Mouse (Mus musculus): ENCODE data around the gene Cblc. TPM values are rescaled to one million over a fixed set of nuclear protein-coding genes. Genes with fewer than 3 reads are reported as not detected.

Gene Cblc
- polyA plus RNA-seq, 1 experiment from 2014 or later, result 15.2 TPM

- Histone ChIP-seq H3K4me1 (peaks cover 27% of the 10 kb centered on the region), H3K4me3 (no peak overlapping the region), H3K36me3 (no peaks in the 10 kb centered on the region), H3K9ac (no peak overlapping the region), H3K27me3 (no peaks in the 10 kb centered on the region), H3K4me2 (peak overlapping the region; percentile 78; the same call in 1 of the 2 replicates), H3K9me3 (no peaks in the 10 kb centered on the region), H3K27ac (no peak overlapping the region)
- no peak for ATAC-seq (ENCODE audit: insufficient number of reproducible peaks, low FRiP score, low TSS enrichment, low read depth)
- 51% methylated on average over 4 of the region's 4 CpGs for WGBS
These were observed 24.9 kb downstream of the Cblc start for GRCm38 (mm10) chr7:19771682-19772081.

DNA sequence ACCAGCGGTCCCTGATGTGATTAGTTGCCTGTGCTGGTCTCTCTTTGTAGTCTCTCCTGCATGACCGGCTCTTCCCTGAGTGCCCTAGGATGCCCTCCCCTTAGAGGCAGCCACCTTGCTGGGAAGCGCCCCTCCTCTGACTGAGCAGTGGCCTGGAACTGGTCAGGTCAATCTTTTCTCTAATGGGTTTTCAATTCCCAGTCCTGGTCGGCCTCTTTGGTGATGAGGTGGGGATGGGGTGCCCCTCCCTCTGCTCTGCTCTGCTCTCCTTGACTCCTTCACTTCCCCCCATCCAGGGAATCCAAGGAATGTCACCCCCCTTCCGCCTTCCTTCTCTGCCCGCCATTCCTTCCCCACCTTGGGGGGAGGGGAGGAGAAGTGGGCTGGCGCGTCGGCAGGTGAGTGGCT, 25.6 kb downstream of the Cblc start, which contains the start of gene Bcam:
Gene Bcam, minus strand, starts transcription at position 33 of the 408 bp plus-strand sequence.
- H3K9me3 ChIP-seq, result no peaks in the 10 kb centered on the region
- no peak for ATAC-seq (ENCODE audit: insufficient number of reproducible peaks, low FRiP score, low TSS enrichment, low read depth)
- H3K36me3 ChIP-seq, result no peaks in the 10 kb centered on the region
- H3K4me3 ChIP-seq, result peak within 1 kb of the TSS; percentile 47
- H3K9ac ChIP-seq, result peak within 1 kb of the TSS; percentile 44
- peak within 1 kb of the TSS; percentile 47 for H3K27ac ChIP-seq
- peak within 1 kb of the TSS; percentile 78 for H3K4me2 ChIP-seq
- WGBS, result 5% methylated on average over 9 of the region's 9 CpGs
- peaks cover 27% of the 10 kb centered on the region for H3K4me1 ChIP-seq
- no peaks in the 10 kb centered on the region for H3K27me3 ChIP-seq

GRCm38 (mm10) chr7:19770375-19770754, 26.2 kb downstream of the Cblc start:
- Histone ChIP-seq H3K4me3 (peak overlapping the region; percentile 47), H3K36me3 (peaks cover 6% of the 10 kb centered on the region; the same call in 1 of the 2 replicates), H3K4me1 (peaks cover 27% of the 10 kb centered on the region), H3K27ac (peak overlapping the region; percentile 47), H3K4me2 (peak overlapping the region; percentile 78), H3K9ac (peak overlapping the region; percentile 44), H3K27me3 (no peaks in the 10 kb centered on the region), H3K9me3 (no peaks in the 10 kb centered on the region)
- ATAC-seq (ENCODE audit: insufficient number of reproducible peaks, low FRiP score, low TSS enrichment, low read depth), result peak; percentile 67
- WGBS, result under 1% methylated on average over 28 of the region's 28 CpGs

- ATAC-seq (ENCODE audit: insufficient number of reproducible peaks, low FRiP score, low TSS enrichment, low read depth), result no peak
- Histone ChIP-seq H3K9ac (peak overlapping the region; percentile 44), H3K27ac (peak overlapping the region; percentile 55), H3K27me3 (no peaks in the 10 kb centered on the region), H3K9me3 (no peaks in the 10 kb centered on the region), H3K4me2 (peak overlapping the region; percentile 78), H3K4me3 (peak overlapping the region; percentile 47), H3K36me3 (peaks cover 12% of the 10 kb centered on the region), H3K4me1 (peaks cover 27% of the 10 kb centered on the region)
- WGBS, result 6% methylated on average over 16 of the region's 16 CpGs
These were observed 26.9 kb downstream of the Cblc start for GRCm38 (mm10) chr7:19769434-19770374.

DNA sequence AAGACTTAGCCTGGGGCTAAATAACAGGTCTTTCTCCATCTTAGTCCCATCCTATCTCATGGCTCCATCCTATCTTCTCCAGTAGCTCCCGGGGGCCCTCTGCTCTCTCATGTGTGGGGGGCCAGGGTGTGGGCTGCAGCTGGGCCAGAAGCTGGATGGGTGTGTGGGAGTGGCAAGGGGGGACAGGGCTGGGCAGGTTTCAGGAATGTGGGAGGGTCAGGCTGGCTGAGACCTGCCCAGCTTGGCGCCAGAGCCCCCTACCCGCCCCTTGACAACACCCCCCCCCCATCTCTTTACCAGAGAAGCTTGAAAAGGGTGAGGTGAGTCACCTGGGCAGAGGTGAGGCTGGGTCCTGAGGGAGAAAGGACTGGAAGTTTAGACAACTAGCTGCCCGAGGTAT, 27.6 kb downstream of the Cblc start:
- 18% methylated on average over 4 of the region's 4 CpGs for WGBS
- H3K9ac ChIP-seq, result no peak overlapping the region
- peak overlapping the region; percentile 55; the same call in 1 of the 2 replicates for H3K27ac ChIP-seq
- no peaks in the 10 kb centered on the region for H3K27me3 ChIP-seq
- H3K4me1 ChIP-seq, result peaks cover 27% of the 10 kb centered on the region
- no peak for ATAC-seq (ENCODE audit: insufficient number of reproducible peaks, low FRiP score, low TSS enrichment, low read depth)
- peaks cover 18% of the 10 kb centered on the region for H3K36me3 ChIP-seq
- peak overlapping the region; percentile 78 for H3K4me2 ChIP-seq
- peak overlapping the region; percentile 47 for H3K4me3 ChIP-seq
- no peaks in the 10 kb centered on the region for H3K9me3 ChIP-seq

GRCm38 (mm10) chr7:19768251-19768650, 28.4 kb downstream of the Cblc start:
- 59% methylated on average over 14 of the region's 14 CpGs for WGBS
- Histone ChIP-seq H3K27ac (no peak overlapping the region), H3K9ac (no peak overlapping the region)

GRCm38 (mm10) chr7:19764581-19764980, 32.0 kb downstream of the Cblc start:
- Histone ChIP-seq H3K4me2 (no peak overlapping the region), H3K4me3 (no peak overlapping the region), H3K4me1 (peaks cover 9% of the 10 kb centered on the region), H3K27me3 (no peaks in the 10 kb centered on the region), H3K36me3 (peaks cover 41% of the 10 kb centered on the region), H3K9me3 (no peaks in the 10 kb centered on the region), H3K9ac (no peak overlapping the region), H3K27ac (no peak overlapping the region)
- ATAC-seq (ENCODE audit: insufficient number of reproducible peaks, low FRiP score, low TSS enrichment, low read depth), result no peak
- WGBS, result 90% methylated on average over 9 of the region's 9 CpGs

More at GRCm38 (mm10) chr7:19768251-19768650, 28.4 kb downstream of the Cblc start:
- Histone ChIP-seq H3K4me2 (peak overlapping the region; percentile 78), H3K4me3 (peak overlapping the region; percentile 47), H3K9me3 (no peaks in the 10 kb centered on the region), H3K4me1 (peaks cover 27% of the 10 kb centered on the region), H3K27me3 (no peaks in the 10 kb centered on the region), H3K36me3 (peaks cover 24% of the 10 kb centered on the region)
- no peak for ATAC-seq (ENCODE audit: insufficient number of reproducible peaks, low FRiP score, low TSS enrichment, low read depth)

GRCm38 (mm10) chr7:19763829-19764477, 32.7 kb downstream of the Cblc start:
- H3K9ac ChIP-seq, result no peak overlapping the region
- peaks cover 46% of the 10 kb centered on the region for H3K36me3 ChIP-seq
- no peak for ATAC-seq (ENCODE audit: insufficient number of reproducible peaks, low FRiP score, low TSS enrichment, low read depth)
- no peaks in the 10 kb centered on the region for H3K27me3 ChIP-seq
- H3K9me3 ChIP-seq, result no peaks in the 10 kb centered on the region
- H3K4me3 ChIP-seq, result no peak overlapping the region
- 79% methylated on average over 13 of the region's 13 CpGs for WGBS
- H3K27ac ChIP-seq, result no peak overlapping the region
- no peak overlapping the region for H3K4me2 ChIP-seq
- H3K4me1 ChIP-seq, result peaks cover 3% of the 10 kb centered on the region

GRCm38 (mm10) chr7:19762283-19762682, 34.3 kb downstream of the Cblc start:
- no peaks in the 10 kb centered on the region for H3K9me3 ChIP-seq
- H3K36me3 ChIP-seq, result peaks cover 58% of the 10 kb centered on the region
- H3K9ac ChIP-seq, result no peak overlapping the region
- H3K4me1 ChIP-seq, result no peaks in the 10 kb centered on the region
- H3K4me2 ChIP-seq, result no peak overlapping the region
- H3K4me3 ChIP-seq, result no peak overlapping the region
- WGBS, result 74% methylated on average over 11 of the region's 11 CpGs
- peak; percentile 56; the same call in 1 of the 2 replicates for ATAC-seq (ENCODE audit: insufficient number of reproducible peaks, low FRiP score, low TSS enrichment, low read depth)
- no peak overlapping the region for H3K27ac ChIP-seq
- H3K27me3 ChIP-seq, result no peaks in the 10 kb centered on the region

DNA sequence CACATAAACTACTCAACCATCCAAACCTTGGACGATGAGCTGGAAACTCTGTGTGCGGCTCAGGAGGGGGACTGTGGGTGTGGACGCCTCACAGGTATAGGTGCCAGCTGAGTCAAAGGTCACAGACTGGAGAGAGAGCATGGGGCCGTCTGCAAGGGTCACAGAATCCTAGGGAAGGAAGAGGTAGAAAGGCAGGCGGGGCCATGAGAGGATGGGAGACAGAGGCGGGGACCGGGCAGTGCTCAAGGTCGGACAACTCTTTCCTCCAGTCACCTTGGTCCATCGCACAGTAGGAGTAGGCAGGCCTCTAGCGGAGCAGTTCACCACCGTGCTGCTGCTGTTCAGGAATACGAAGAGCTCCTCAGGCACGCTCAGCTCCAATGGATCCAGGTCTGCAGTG, 36.6 kb downstream of the Cblc start:
- Histone ChIP-seq H3K4me3 (no peak overlapping the region), H3K36me3 (peaks cover 52% of the 10 kb centered on the region), H3K27ac (no peak overlapping the region), H3K4me2 (no peak overlapping the region), H3K27me3 (no peaks in the 10 kb centered on the region), H3K4me1 (peaks cover 9% of the 10 kb centered on the region), H3K9me3 (no peaks in the 10 kb centered on the region), H3K9ac (no peak overlapping the region)
- ATAC-seq (ENCODE audit: insufficient number of reproducible peaks, low FRiP score, low TSS enrichment, low read depth), result no peak
- whole genome bisulfite sequencing, result 85% methylated on average over 13 of the region's 13 CpGs

- no peaks in the 10 kb centered on the region for H3K27me3 ChIP-seq
- WGBS, result 88% methylated on average over 13 of the region's 13 CpGs
- no peaks in the 10 kb centered on the region for H3K9me3 ChIP-seq
- no peak overlapping the region for H3K4me2 ChIP-seq
- H3K36me3 ChIP-seq, result peaks cover 39% of the 10 kb centered on the region
- no peak overlapping the region for H3K4me3 ChIP-seq
- no peak overlapping the region for H3K27ac ChIP-seq
- H3K9ac ChIP-seq, result no peak overlapping the region
- H3K4me1 ChIP-seq, result peaks cover 9% of the 10 kb centered on the region
- ATAC-seq (ENCODE audit: insufficient number of reproducible peaks, low FRiP score, low TSS enrichment, low read depth), result no peak
These were observed 38.0 kb downstream of the Cblc start for GRCm38 (mm10) chr7:19758623-19759022.
